Mouse (Mus musculus): Measurements from ENCODE around the gene Lrcol1. TPM values are rescaled to one million over a fixed set of nuclear protein-coding genes. Genes with fewer than 3 reads are reported as not detected.

Lrcol1 gene
- total and polyA plus RNA-seq, 3 experiments, result not detected

DNA sequence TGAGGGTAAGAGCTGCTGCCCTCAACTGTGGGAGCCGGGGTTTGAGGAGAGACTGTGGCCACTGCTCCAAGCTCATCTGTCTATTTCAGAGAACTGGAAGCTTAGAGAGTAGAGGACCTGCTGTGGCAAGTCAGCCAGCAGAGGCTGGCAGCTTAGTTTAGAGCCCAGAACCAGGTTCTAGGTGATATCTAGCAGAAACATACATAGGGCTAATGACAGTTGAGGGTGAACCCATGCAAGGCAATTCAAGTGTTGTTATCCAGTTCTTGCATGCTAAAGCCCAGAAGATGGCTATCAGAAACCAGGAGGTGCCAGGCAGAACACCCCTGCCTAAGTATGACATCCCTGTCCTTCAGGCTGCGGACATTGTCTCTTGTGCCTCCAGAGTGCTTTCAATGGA lies 58.0 kb downstream of the Lrcol1 start:
- Histone ChIP-seq H3K36me3 (replicated peaks in 1 of 2; ENCODE audit: control insufficient read depth in 1 of 2, insufficient read depth in 1 of 2, low read length in 1 of 2) (peaks cover 0 to 24% of the 10 kb centered on the region in 2 experiments), H3K4me1 (ENCODE audit: control insufficient read depth in 1 of 2, insufficient read depth in 2 of 2) (peaks cover 2 to 4% of the 10 kb centered on the region in 2 experiments; a peak in 2 of 4 replicates), H3K9me3 (replicated peaks; ENCODE audit: low read length) (no peaks in the 10 kb centered on the region), H3K9ac (ENCODE audit: insufficient read depth, low read depth) (no peak overlapping the region), H3K4me3 (replicated peaks in 1 of 3; ENCODE audit: low read depth in 2 of 3, low read length in 2 of 3, poor library complexity in 1 of 3) (no peak overlapping the region), H3K79me2 (replicated peaks; ENCODE audit: control insufficient read depth, extremely low read depth, insufficient read depth, poor library complexity, severe bottlenecking) (no peaks in the 10 kb centered on the region), H3K4me2 (ENCODE audit: insufficient read depth, low read depth, poor library complexity, severe bottlenecking) (no peak overlapping the region), H3K27me3 (replicated peaks) (no peaks in the 10 kb centered on the region), H3K27ac (ENCODE audit: insufficient read depth, low read depth) (no peak overlapping the region)
- TF ChIP-seq GABPA (IDR thresholded peaks at IDR 0.05; ENCODE audit: insufficient replicate concordance, low read depth, low read length), result no peak
- no peak for TF ChIP-seq RAD21 (IDR thresholded peaks at IDR 0.05; ENCODE audit: low read depth, low read length)
- TF ChIP-seq UBTF (IDR thresholded peaks at IDR 0.05; ENCODE audit: low read depth, low read length), result no peak
- dilution Hi-C loops (cut with MboI; ENCODE audit: extremely low pct_ligation_motif_present, extremely low pct_unique_long_range_greater_than_20kb, low sequenced_read_pairs), result no loop called here
- no peak for DNase-seq (ENCODE audit: extremely low read depth)
- in situ Hi-C loops (cut with MboI; ENCODE audit: low pct_ligation_motif_present, low pct_unique_long_range_greater_than_20kb, low sequenced_read_pairs), result no loop called here

DNA sequence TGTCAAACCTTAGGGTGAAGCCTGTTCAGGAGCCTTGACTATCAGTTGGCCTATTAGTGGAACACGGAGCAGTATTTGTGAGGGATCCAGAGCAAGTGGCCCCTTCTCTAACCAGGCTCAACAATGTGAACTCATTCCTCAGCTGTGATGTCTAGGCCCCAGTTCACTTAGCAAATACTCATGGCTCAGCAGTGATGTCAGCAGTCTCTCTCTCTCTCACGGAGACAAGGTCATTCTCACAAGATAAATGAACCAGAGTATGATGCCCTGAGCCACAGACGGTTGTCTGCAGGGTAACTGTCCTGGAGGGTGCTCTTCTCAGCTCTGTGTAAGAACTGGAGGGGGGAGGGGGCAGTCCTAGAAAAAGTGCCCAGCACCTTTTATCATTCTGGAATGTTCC lies 59.4 kb downstream of the Lrcol1 start:
- in situ Hi-C loops (cut with MboI; ENCODE audit: low pct_ligation_motif_present, low pct_unique_long_range_greater_than_20kb, low sequenced_read_pairs) (no loop called here), dilution Hi-C loops (cut with MboI; ENCODE audit: extremely low pct_ligation_motif_present, extremely low pct_unique_long_range_greater_than_20kb, low sequenced_read_pairs) (no loop called here)
- Histone ChIP-seq H3K9me3 (replicated peaks; ENCODE audit: low read length) (no peaks in the 10 kb centered on the region), H3K36me3 (replicated peaks in 1 of 2; ENCODE audit: control insufficient read depth in 1 of 2, insufficient read depth in 1 of 2, low read length in 1 of 2) (peaks cover 0 to 28% of the 10 kb centered on the region in 2 experiments), H3K4me3 (replicated peaks in 1 of 3; ENCODE audit: low read depth in 2 of 3, low read length in 2 of 3, poor library complexity in 1 of 3) (no peak overlapping the region), H3K27ac (ENCODE audit: insufficient read depth, low read depth) (no peak overlapping the region), H3K4me2 (ENCODE audit: insufficient read depth, low read depth, poor library complexity, severe bottlenecking) (no peak overlapping the region), H3K4me1 (ENCODE audit: control insufficient read depth in 1 of 2, insufficient read depth in 2 of 2) (peaks cover 0 to 4% of the 10 kb centered on the region in 2 experiments; a peak in 1 of 4 replicates), H3K9ac (ENCODE audit: insufficient read depth, low read depth) (no peak overlapping the region), H3K27me3 (replicated peaks) (no peaks in the 10 kb centered on the region), H3K79me2 (replicated peaks; ENCODE audit: control insufficient read depth, extremely low read depth, insufficient read depth, poor library complexity, severe bottlenecking) (no peaks in the 10 kb centered on the region)
- TF ChIP-seq KAT2A (IDR thresholded peaks at IDR 0.05; ENCODE audit: insufficient replicate concordance, low read length), result no peak
- no peak for DNase-seq (ENCODE audit: extremely low read depth)

Other genes starting within 250 kb of the Lrcol1 start
- gene Plcxd1, start 244.8 kb upstream of the Lrcol1 start, total RNA-seq (2012; rRNA removed), result 0.64 and 0.67 TPM in 2 replicates
- not detected in 2 replicates for gene Plcxd1, start 244.8 kb upstream of the Lrcol1 start, total RNA-seq (2014; rRNA removed)
- gene Plcxd1, start 244.8 kb upstream of the Lrcol1 start, polyA plus RNA-seq (2012; ENCODE audit: insufficient read length, low read depth), result 0.98 and 1.3 TPM in 2 replicates
- gene Gtpbp6, start 236.5 kb upstream of the Lrcol1 start, total RNA-seq (2012; rRNA removed), result 39.6 and 40.1 TPM in 2 replicates
- gene Gtpbp6, start 236.5 kb upstream of the Lrcol1 start, total RNA-seq (2014; rRNA removed), result 12.2 and 14.4 TPM in 2 replicates
- 24.5 and 27.9 TPM in 2 replicates for gene Gtpbp6, start 236.5 kb upstream of the Lrcol1 start, polyA plus RNA-seq (2012; ENCODE audit: insufficient read length, low read depth)
- gene Zfp605, start 234.6 kb upstream of the Lrcol1 start, total RNA-seq (2012; rRNA removed), result 4.3 and 5.9 TPM in 2 replicates
- gene Zfp605, start 234.6 kb upstream of the Lrcol1 start, total RNA-seq (2014; rRNA removed), result 4.2 and 5.3 TPM in 2 replicates
- gene Zfp605, start 234.6 kb upstream of the Lrcol1 start, polyA plus RNA-seq (2012; ENCODE audit: insufficient read length, low read depth), result 3.6 and 3.9 TPM in 2 replicates
- gene Chfr, start 208.9 kb upstream of the Lrcol1 start, total RNA-seq (2012; rRNA removed), result 33.6 and 40.8 TPM in 2 replicates
- 23.8 and 23.9 TPM in 2 replicates for gene Chfr, start 208.9 kb upstream of the Lrcol1 start, total RNA-seq (2014; rRNA removed)
- gene Chfr, start 208.9 kb upstream of the Lrcol1 start, polyA plus RNA-seq (2012; ENCODE audit: insufficient read length, low read depth), result 36.0 and 38.5 TPM in 2 replicates
- gene Golga3, start 168.0 kb upstream of the Lrcol1 start, total RNA-seq (2012; rRNA removed), result 15.0 and 15.7 TPM in 2 replicates
- gene Golga3, start 168.0 kb upstream of the Lrcol1 start, total RNA-seq (2014; rRNA removed), result 10.0 and 10.8 TPM in 2 replicates
- gene Golga3, start 168.0 kb upstream of the Lrcol1 start, polyA plus RNA-seq (2012; ENCODE audit: insufficient read length, low read depth), result 18.0 and 18.2 TPM in 2 replicates
- gene Ankle2, start 113.7 kb upstream of the Lrcol1 start, total RNA-seq (2012; rRNA removed), result 30.8 and 33.2 TPM in 2 replicates
- gene Ankle2, start 113.7 kb upstream of the Lrcol1 start, total RNA-seq (2014; rRNA removed), result 35.3 and 40.5 TPM in 2 replicates
- gene Ankle2, start 113.7 kb upstream of the Lrcol1 start, polyA plus RNA-seq (2012; ENCODE audit: insufficient read length, low read depth), result 35.7 and 37.1 TPM in 2 replicates
- 62.8 and 70.0 TPM in 2 replicates for gene Pgam5, start 74.8 kb upstream of the Lrcol1 start, total RNA-seq (2012; rRNA removed)
- gene Pgam5, start 74.8 kb upstream of the Lrcol1 start, total RNA-seq (2014; rRNA removed), result 127 and 128 TPM in 2 replicates
- 57.1 and 64.8 TPM in 2 replicates for gene Pgam5, start 74.8 kb upstream of the Lrcol1 start, polyA plus RNA-seq (2012; ENCODE audit: insufficient read length, low read depth)
- gene Pxmp2, start 58.5 kb upstream of the Lrcol1 start, total RNA-seq (2012; rRNA removed), result 4.6 and 5.4 TPM in 2 replicates
- 4.5 and 4.7 TPM in 2 replicates for gene Pxmp2, start 58.5 kb upstream of the Lrcol1 start, total RNA-seq (2014; rRNA removed)
- gene Pxmp2, start 58.5 kb upstream of the Lrcol1 start, polyA plus RNA-seq (2012; ENCODE audit: insufficient read length, low read depth), result 3.5 and 3.9 TPM in 2 replicates
- gene Pole, start 58.4 kb upstream of the Lrcol1 start, total RNA-seq (2012; rRNA removed), result 50.7 and 55.0 TPM in 2 replicates
- gene Pole, start 58.4 kb upstream of the Lrcol1 start, total RNA-seq (2014; rRNA removed), result 45.6 and 46.0 TPM in 2 replicates
- 56.4 and 60.2 TPM in 2 replicates for gene Pole, start 58.4 kb upstream of the Lrcol1 start, polyA plus RNA-seq (2012; ENCODE audit: insufficient read length, low read depth)
- not detected in 2 replicates for gene P2rx2, start 1.5 kb upstream of the Lrcol1 start, total RNA-seq (2012; rRNA removed)
- not detected in 2 replicates for gene P2rx2, start 1.5 kb upstream of the Lrcol1 start, total RNA-seq (2014; rRNA removed)
- 0.45 and 0.76 TPM in 2 replicates for gene P2rx2, start 1.5 kb upstream of the Lrcol1 start, polyA plus RNA-seq (2012; ENCODE audit: insufficient read length, low read depth)
- gene Fbrsl1, start 103.8 kb downstream of the Lrcol1 start, total RNA-seq (2012; rRNA removed), result 9.1 and 9.8 TPM in 2 replicates
- 3.0 and 4.1 TPM in 2 replicates for gene Fbrsl1, start 103.8 kb downstream of the Lrcol1 start, total RNA-seq (2014; rRNA removed)
- gene Fbrsl1, start 103.8 kb downstream of the Lrcol1 start, polyA plus RNA-seq (2012; ENCODE audit: insufficient read length, low read depth), result 26.7 and 32.0 TPM in 2 replicates
- not detected in 2 replicates for gene Galnt9, start 199.6 kb downstream of the Lrcol1 start, total RNA-seq (2012; rRNA removed)
- gene Galnt9, start 199.6 kb downstream of the Lrcol1 start, total RNA-seq (2014; rRNA removed), result not detected in 2 replicates
- not detected in 2 replicates for gene Galnt9, start 199.6 kb downstream of the Lrcol1 start, polyA plus RNA-seq (2012; ENCODE audit: insufficient read length, low read depth)

All from CH12.LX (cell line).